In the genomic region with DNA sequence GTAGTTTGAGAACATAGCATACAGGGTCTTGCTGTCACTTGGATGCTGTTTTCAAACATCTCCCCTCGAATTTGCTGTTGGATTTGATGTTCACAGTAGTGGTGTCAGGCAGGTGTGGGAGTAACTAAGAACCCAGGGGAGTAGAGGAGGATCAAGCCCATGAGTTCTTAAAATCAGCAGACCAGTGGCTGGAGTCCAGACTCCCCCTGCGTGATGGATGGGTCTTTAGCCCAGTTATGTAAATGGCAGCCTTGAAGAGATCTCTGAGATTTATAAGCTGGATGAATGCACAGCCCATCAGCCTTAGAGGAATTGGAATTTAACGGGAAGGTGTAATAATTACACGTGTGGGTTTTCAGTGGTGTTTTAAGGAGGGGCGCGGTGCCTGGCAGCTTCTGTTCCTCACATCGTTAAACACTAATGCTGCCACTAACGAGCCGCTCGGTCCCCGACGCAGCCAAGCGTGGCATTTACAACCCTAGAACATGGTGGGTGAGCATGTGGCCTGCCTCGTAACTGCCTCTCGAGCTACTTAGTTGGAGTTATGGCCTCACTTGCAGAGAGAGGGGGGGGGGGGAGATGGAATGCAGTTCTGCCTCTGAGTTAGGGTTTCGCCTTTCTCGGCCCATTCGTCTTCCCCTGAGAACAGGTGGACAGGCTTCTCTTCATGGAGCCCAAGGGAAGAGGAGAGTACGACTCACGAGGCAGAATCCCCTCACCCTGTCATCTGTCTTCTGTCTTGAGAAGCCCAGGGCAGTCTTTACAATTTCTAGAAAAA, we compare ENCODE assay signal across 15 mouse cellular contexts.
DNase-seq lines count a peak whose midpoint lies in the region; ATAC-seq and TF ChIP-seq lines count a peak whose summit lies in the region.
"Had no signal": no experiment of that assay in that cellular context is flagged by ENCODE, and none has a peak within 500 bp of the region (broad histone marks: within the 10 kb centered on the region; RNA-seq: fewer than 3 reads in every experiment).

No protein-coding gene starts in this region.

- no peaks in the 10 kb centered on the region for H3K27me3 ChIP-seq in embryonic facial prominence, embryonic 14.5 days (replicated peaks; ENCODE audit: control insufficient read depth, insufficient read depth, low read length)
- no peaks in the 10 kb centered on the region for H3K27me3 ChIP-seq in embryonic facial prominence, embryonic 10.5 days (replicated peaks; ENCODE audit: low read depth, poor library complexity, severe bottlenecking)
- H3K27me3 ChIP-seq in kidney, embryonic 15.5 days: peaks cover 72% of the 10 kb centered on the region
- peaks cover 48% of the 10 kb centered on the region for H3K27me3 ChIP-seq in limb, embryonic 15.5 days
- no peaks in the 10 kb centered on the region for H3K27me3 ChIP-seq in liver, postnatal 0 days (ENCODE audit: insufficient read depth, low read length)
- H3K27me3 ChIP-seq: liver, embryonic 13.5 days; stomach, embryonic 15.5 days had no signal

- no peak for ATAC-seq in embryonic facial prominence, embryonic 14.5 days (ENCODE audit: low read depth)
- ATAC-seq in kidney, embryonic 15.5 days (replicated peaks; ENCODE audit: low FRiP score): peak; percentile 81
- peak; percentile 77; the same call in 1 of the 2 replicates for ATAC-seq in limb, embryonic 15.5 days (ENCODE audit: insufficient number of reproducible peaks, low FRiP score, low TSS enrichment, low read depth)
- no peak for ATAC-seq in liver, postnatal 0 days

- no peak overlapping the region for H3K4me2 ChIP-seq in embryonic facial prominence, embryonic 14.5 days (ENCODE audit: low read depth, low read length)
- H3K4me2 ChIP-seq in kidney, embryonic 15.5 days: peak overlapping the region; percentile 32
- no peak overlapping the region for H3K4me2 ChIP-seq in limb, embryonic 15.5 days
- H3K4me2 ChIP-seq in liver, postnatal 0 days (ENCODE audit: low read depth, low read length): no peak overlapping the region
- H3K4me2 ChIP-seq: liver, embryonic 13.5 days; stomach, embryonic 15.5 days had no signal

- no peak overlapping the region for H3K4me3 ChIP-seq in embryonic facial prominence, embryonic 14.5 days (ENCODE audit: low read depth, low read length)
- H3K4me3 ChIP-seq in embryonic facial prominence, embryonic 10.5 days: no peak overlapping the region
- H3K4me3 ChIP-seq in kidney, embryonic 15.5 days (replicated peaks): no peak overlapping the region
- H3K4me3 ChIP-seq in limb, embryonic 15.5 days: no peak overlapping the region
- H3K4me3 ChIP-seq in liver, postnatal 0 days (ENCODE audit: low read depth, low read length): no peak overlapping the region
- H3K4me3 ChIP-seq: liver, embryonic 13.5 days; stomach, embryonic 15.5 days had no signal

- WGBS in embryonic facial prominence, embryonic 14.5 days: 69% methylated on average over 20 of the region's 20 CpGs
- WGBS in embryonic facial prominence, embryonic 10.5 days: 77% methylated on average over 20 of the region's 20 CpGs
- WGBS in kidney, embryonic 15.5 days: 14% methylated on average over 20 of the region's 20 CpGs
- 17% methylated on average over 20 of the region's 20 CpGs for WGBS in limb, embryonic 15.5 days
- 82% methylated on average over 20 of the region's 20 CpGs for WGBS in liver, postnatal 0 days (ENCODE audit: insufficient replicate concordance)

- TF ChIP-seq CTCF in liver, postnatal 0 days (IDR thresholded peaks at IDR 0.05; ENCODE audit: low read depth): no peak

- no peaks in the 10 kb centered on the region for H3K36me3 ChIP-seq in embryonic facial prominence, embryonic 14.5 days (ENCODE audit: control insufficient read depth, insufficient read depth, low read length)
- H3K36me3 ChIP-seq in embryonic facial prominence, embryonic 10.5 days (replicated peaks): no peaks in the 10 kb centered on the region
- no peaks in the 10 kb centered on the region for H3K36me3 ChIP-seq in kidney, embryonic 15.5 days
- no peaks in the 10 kb centered on the region for H3K36me3 ChIP-seq in limb, embryonic 15.5 days
- H3K36me3 ChIP-seq in liver, postnatal 0 days (replicated peaks; ENCODE audit: insufficient read depth, low read length): no peaks in the 10 kb centered on the region
- H3K36me3 ChIP-seq: liver, embryonic 13.5 days; stomach, embryonic 15.5 days had no signal

- H3K4me1 ChIP-seq in embryonic facial prominence, embryonic 14.5 days (ENCODE audit: control insufficient read depth, insufficient read depth, low read length): no peaks in the 10 kb centered on the region
- peaks cover 21% of the 10 kb centered on the region for H3K4me1 ChIP-seq in embryonic facial prominence, embryonic 10.5 days
- H3K4me1 ChIP-seq in kidney, embryonic 15.5 days: peaks cover 20% of the 10 kb centered on the region
- peaks cover 15% of the 10 kb centered on the region for H3K4me1 ChIP-seq in limb, embryonic 15.5 days
- H3K4me1 ChIP-seq in liver, postnatal 0 days (ENCODE audit: insufficient read depth): no peaks in the 10 kb centered on the region
- H3K4me1 ChIP-seq: liver, embryonic 13.5 days; stomach, embryonic 15.5 days had no signal

- no peak overlapping the region for H3K27ac ChIP-seq in embryonic facial prominence, embryonic 14.5 days (replicated peaks; ENCODE audit: low read depth, low read length)
- H3K27ac ChIP-seq in embryonic facial prominence, embryonic 10.5 days (replicated peaks): no peak overlapping the region
- H3K27ac ChIP-seq in kidney, embryonic 15.5 days: 0 out of 2 replicates have a peak overlapping the region, but pooled peaks have one; percentile 22
- no peak overlapping the region for H3K27ac ChIP-seq in limb, embryonic 15.5 days
- no peak overlapping the region for H3K27ac ChIP-seq in liver, postnatal 0 days (ENCODE audit: low read depth)
- H3K27ac ChIP-seq: liver, embryonic 13.5 days; stomach, embryonic 15.5 days had no signal

- no peak for TF ChIP-seq EP300 in liver, postnatal 0 days (IDR thresholded peaks at IDR 0.05; ENCODE audit: low read depth)

- no peak overlapping the region for H3K9ac ChIP-seq in embryonic facial prominence, embryonic 14.5 days (ENCODE audit: low read depth, low read length)
- H3K9ac ChIP-seq in kidney, embryonic 15.5 days: no peak overlapping the region
- no peak overlapping the region for H3K9ac ChIP-seq in limb, embryonic 15.5 days
- H3K9ac ChIP-seq in liver, postnatal 0 days (replicated peaks): no peak overlapping the region
- H3K9ac ChIP-seq: liver, embryonic 13.5 days; stomach, embryonic 15.5 days had no signal

- peak; percentile 27 for DNase-seq in embryonic facial prominence, embryonic 14.5 days (ENCODE audit: low spot score)
- no peak for DNase-seq in embryonic facial prominence, embryonic 10.5 days (ENCODE audit: low spot score)
- peak; percentile 39 for DNase-seq in embryo, embryonic 10.5 days (ENCODE audit: low spot score)
- no peak for DNase-seq in heart, adult 9 months (ENCODE audit: low spot score in 2 of 2)
- DNase-seq in ovary, postnatal 36 days (ENCODE audit: low spot score): no peak
- DNase-seq in liver, postnatal 0 days: no peak
- DNase-seq: heart, adult 18-20 months; heart, postnatal 36 days; layer of hippocampus, adult 9-11 months; liver, embryonic 13.5 days; right cerebral cortex, postnatal 14 days; thymus, postnatal 4 days had no signal

- no peaks in the 10 kb centered on the region for H3K9me3 ChIP-seq in embryonic facial prominence, embryonic 14.5 days (ENCODE audit: control insufficient read depth, low read length)
- no peaks in the 10 kb centered on the region for H3K9me3 ChIP-seq in embryonic facial prominence, embryonic 10.5 days
- no peaks in the 10 kb centered on the region for H3K9me3 ChIP-seq in kidney, embryonic 15.5 days (replicated peaks)
- no peaks in the 10 kb centered on the region for H3K9me3 ChIP-seq in limb, embryonic 15.5 days
- no peaks in the 10 kb centered on the region for H3K9me3 ChIP-seq in liver, postnatal 0 days (ENCODE audit: low read length)
- H3K9me3 ChIP-seq: liver, embryonic 13.5 days; stomach, embryonic 15.5 days had no signal

Comparison
In these comparisons a context has a peak if more than half of its experiments do, and no peak if none do; other contexts are left out.
1. DNase-seq: peak in embryonic facial prominence, embryonic 14.5 days (single experiment) and embryo, embryonic 10.5 days (single experiment); none in embryonic facial prominence, embryonic 10.5 days (single experiment), heart, adult 9 months (0 of 2), ovary, postnatal 36 days (single experiment) and liver, postnatal 0 days (single experiment).
2. ATAC-seq: peak in kidney, embryonic 15.5 days (single experiment) and limb, embryonic 15.5 days (single experiment); none in embryonic facial prominence, embryonic 14.5 days (single experiment) and liver, postnatal 0 days (single experiment).